Mouse (Mus musculus) brain, adult 10 weeks (tissue): Measurements from ENCODE around the gene Ctnnd1. TPM values are rescaled to one million over a fixed set of nuclear protein-coding genes. Genes with fewer than 3 reads are reported as not detected.

Source experiments
- polyA plus RNA-seq: library from polyadenylated mRNA; stranded (reverse); fragments of 350-450 nt; fragmentation: Illumina TruSeq; extraction: RNeasy Lipid Tissue Mini Kit (QIAGEN cat#74804); gene quantifications from one replicate; pipeline ENCODE4 v1.2.3, GENCODE M21; 2015; ENCODE audit warnings: low read depth, low replicate concordance

Gene Ctnnd1
- 42.0 TPM for polyA plus RNA-seq

GRCm38 (mm10) chr2:84650464-84651195, at the start of gene Ctnnd1:
Gene Ctnnd1, minus strand, starts transcription at chr2:84650765.

DNA sequence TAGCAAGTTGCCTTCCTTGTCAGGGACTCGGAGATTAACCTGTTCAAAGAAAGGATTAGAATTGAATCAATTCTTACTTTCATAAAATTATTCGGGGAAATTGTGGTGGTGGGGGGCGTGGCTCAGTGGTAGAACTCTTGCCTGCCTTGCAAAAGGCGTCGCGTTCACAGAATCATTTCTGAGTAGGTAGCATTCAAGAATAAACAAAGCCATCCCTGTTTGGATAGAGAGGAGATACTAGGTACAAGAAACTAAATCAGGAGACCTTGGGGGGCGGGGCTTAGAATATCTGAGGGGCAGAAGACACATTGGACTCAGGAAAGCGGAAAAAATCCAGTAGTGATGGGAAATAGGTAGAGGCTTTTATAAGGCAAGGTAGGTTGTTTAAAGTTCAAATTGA, 28.5 kb upstream of the Ctnnd1 start, which contains the start of gene Tmx2:
Gene Tmx2, minus strand, starts transcription at position 125 of the 400 bp plus-strand sequence.

GRCm38 (mm10) chr2:84677968-84678880, 27.7 kb upstream of the Ctnnd1 start, which contains the start of the genes Gm28635 and Med19:
Gene Gm28635, minus strand, starts transcription at chr2:84678041.
Gene Med19, plus strand, starts transcription at chr2:84678402.

GRCm38 (mm10) chr2:84670569-84670933, 20.0 kb upstream of the Ctnnd1 start, which contains the start of gene Selenoh:
Gene Selenoh, minus strand, starts transcription at chr2:84670770.

DNA sequence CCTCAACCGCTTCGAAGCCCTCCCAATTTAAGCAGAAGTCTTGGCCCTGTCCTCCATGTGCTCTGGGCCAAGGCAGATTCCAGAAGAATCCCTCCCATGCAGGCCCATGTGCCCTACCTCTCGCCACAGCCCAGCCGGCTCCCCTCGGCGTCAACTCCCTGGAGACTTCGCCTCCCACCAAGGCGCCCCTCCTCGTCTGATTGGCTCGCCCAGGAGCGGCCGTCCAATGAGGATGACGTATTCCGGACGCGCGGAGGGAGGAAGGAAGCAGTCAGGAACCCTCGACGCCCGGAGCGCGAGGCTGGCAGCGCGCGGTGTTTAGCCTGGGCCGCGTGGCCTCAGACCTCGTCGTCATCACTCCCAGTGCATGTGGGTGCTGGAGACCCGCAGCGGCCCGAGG, 8.2 kb upstream of the Ctnnd1 start, which contains the start of gene Btbd18:
Gene Btbd18, plus strand, starts transcription at position 274 of the 400 bp plus-strand sequence.

Other genes with a start within 250 kb of the Ctnnd1 start
- 4.6 TPM for gene Calcrl, start 225.4 kb downstream of the Ctnnd1 start, polyA plus RNA-seq
- 4.7 TPM for gene Tfpi, start 174.0 kb downstream of the Ctnnd1 start, polyA plus RNA-seq
- not detected for gene Btbd18, start 8.3 kb upstream of the Ctnnd1 start, polyA plus RNA-seq
- 53.2 TPM for gene Selenoh, start 20.0 kb upstream of the Ctnnd1 start, polyA plus RNA-seq
- not detected for gene Gm28635, start 27.3 kb upstream of the Ctnnd1 start, polyA plus RNA-seq
- 42.9 TPM for gene Med19, start 27.6 kb upstream of the Ctnnd1 start, polyA plus RNA-seq
- gene Tmx2, start 28.4 kb upstream of the Ctnnd1 start, polyA plus RNA-seq = 415 TPM
- gene Zdhhc5, start 64.4 kb upstream of the Ctnnd1 start, polyA plus RNA-seq = 32.1 TPM
- 10.1 TPM for gene Clp1, start 76.6 kb upstream of the Ctnnd1 start, polyA plus RNA-seq
- 87.0 TPM for gene Ypel4, start 83.3 kb upstream of the Ctnnd1 start, polyA plus RNA-seq
- 0.74 TPM for gene Gm19426, start 92.9 kb upstream of the Ctnnd1 start, polyA plus RNA-seq
- 9.7 TPM for gene Serping1, start 124.7 kb upstream of the Ctnnd1 start, polyA plus RNA-seq
- 10.6 TPM for gene Ube2l6, start 148.1 kb upstream of the Ctnnd1 start, polyA plus RNA-seq
- gene Smtnl1, start 171.9 kb upstream of the Ctnnd1 start, polyA plus RNA-seq = not detected
- gene Timm10, start 176.2 kb upstream of the Ctnnd1 start, polyA plus RNA-seq = 96.8 TPM
- not detected for gene Slc43a1, start 188.1 kb upstream of the Ctnnd1 start, polyA plus RNA-seq
- 36.4 TPM for gene Rtn4rl2, start 235.9 kb upstream of the Ctnnd1 start, polyA plus RNA-seq